Mouse (Mus musculus) myocyte (in vitro differentiated cells): ENCODE measurements around the gene Csrnp2.

Experiments
- CEBPB ChIP-seq: IDR thresholded peaks from 2 replicates; pipeline ENCODE4 v1.6.1; 2011; ENCODE audit warnings: mild to moderate bottlenecking, moderate library complexity; ENCODE audit not compliant: poor library complexity, insufficient read depth, severe bottlenecking
- MAX ChIP-seq: IDR thresholded peaks from one replicate; pipeline ENCODE4 v1.6.1; 2011; ENCODE audit warnings: low read depth, mild to moderate bottlenecking, control low read depth
- MYOG ChIP-seq, 3 experiments: IDR thresholded peaks; one replicate each; pipeline ENCODE4 v1.6.1; 2011; ENCODE audit warnings: control low read depth in 2 of 3, low read depth in 2 of 3, mild to moderate bottlenecking in 2 of 3; ENCODE audit not compliant: insufficient read length in 2 of 3, control insufficient read depth in 1 of 3, insufficient read depth in 1 of 3
- POLR2A ChIP-seq: IDR thresholded peaks from one replicate; pipeline ENCODE4 v1.6.1; 2011; ENCODE audit warnings: low read depth, mild to moderate bottlenecking, control low read depth, moderate library complexity; ENCODE audit not compliant: insufficient read length
- TCF12 ChIP-seq: IDR thresholded peaks from one replicate; pipeline ENCODE4 v1.6.1; 2011; ENCODE audit warnings: mild to moderate bottlenecking, control low read depth; ENCODE audit not compliant: poor library complexity, insufficient read depth, severe bottlenecking
- TCF3 ChIP-seq: IDR thresholded peaks from one replicate; pipeline ENCODE4 v1.6.1; 2011; ENCODE audit warnings: low read depth, control low read depth; ENCODE audit not compliant: insufficient read length

DNA sequence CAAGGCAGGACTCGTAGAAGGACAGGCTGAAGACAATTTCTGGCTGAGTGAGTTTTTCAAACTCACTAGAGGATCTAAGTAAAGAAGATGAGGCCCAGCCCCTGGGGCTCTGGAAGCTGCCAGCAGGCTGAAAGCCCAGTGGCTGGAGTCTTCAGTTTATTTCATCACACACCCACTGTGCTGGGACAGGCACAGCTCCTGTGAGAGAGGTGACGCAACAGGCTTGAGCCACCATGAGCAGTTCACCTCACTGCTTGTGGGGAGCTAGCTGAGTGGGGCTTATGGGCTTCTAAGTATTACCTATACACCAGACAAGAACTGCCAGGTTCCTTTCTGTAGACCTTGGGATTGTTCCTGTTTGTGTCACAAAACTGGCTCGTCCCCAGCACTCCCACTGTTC lies 9.7 kb downstream of the Csrnp2 start:
- TF ChIP-seq TCF12 (no peak), MYOG (IDR thresholded peaks at IDR 0.05; ENCODE audit: control insufficient read depth in 1 of 3, insufficient read depth in 1 of 3, insufficient read length in 2 of 3, low read depth in 2 of 3) (no peak), POLR2A (no peak), CEBPB (no peak), TCF3 (no peak), MAX (no peak)
